Mouse (Mus musculus) spleen, postnatal 4 days (tissue): ENCODE results near the gene Tia1.

Source experiments
- DNase-seq, 2 experiments: peaks; one replicate each; pipeline ENCODE4 v3.0.0; 2022; ENCODE audit warnings: low spot score in 2 of 2

The Tia1 gene

GRCm38 (mm10) chr6:86480189-86480831 is 76.3 kb downstream of the Tia1 start:
- DNase-seq, result no peak

GRCm38 (mm10) chr6:86481871-86482270 is 77.9 kb downstream of the Tia1 start:
- DNase-seq, result no peak
